Mouse (Mus musculus): ENCODE data around the gene Mob3c. TPM values are rescaled to one million over a fixed set of nuclear protein-coding genes. Genes with fewer than 3 reads are reported as not detected.

The Mob3c gene
- polyA plus RNA-seq, 1 experiment from 2014 or later, result 3.1 TPM

- no peaks in the 10 kb centered on the region for H3K9me3 ChIP-seq (ENCODE audit: control insufficient read depth, low read length)
- DNase-seq (ENCODE audit: low spot score), result no peak
- H3K4me2 ChIP-seq (ENCODE audit: low read depth, low read length, severe bottlenecking), result no peak overlapping the region
- no peaks in the 10 kb centered on the region for H3K27me3 ChIP-seq (ENCODE audit: control insufficient read depth, insufficient read depth, low read length)
- H3K4me3 ChIP-seq (ENCODE audit: low read depth, low read length), result no peak overlapping the region
- ATAC-seq (replicated peaks; ENCODE audit: low FRiP score), result no peak
- peaks cover 5% of the 10 kb centered on the region; the same call in 1 of the 2 replicates for H3K4me1 ChIP-seq (replicated peaks; ENCODE audit: control insufficient read depth, insufficient read depth, low read length)
- no peak overlapping the region for H3K27ac ChIP-seq (ENCODE audit: low read depth, low read length)
- H3K36me3 ChIP-seq (ENCODE audit: control insufficient read depth, insufficient read depth, low read length), result no peaks in the 10 kb centered on the region
- no peak overlapping the region for H3K9ac ChIP-seq (ENCODE audit: low read length)
- WGBS, result 74% methylated on average over 3 of the region's 3 CpGs
These were observed 826 bp upstream of the Mob3c start for GRCm38 (mm10) chr4:115827066-115827465.

GRCm38 (mm10) chr4:115827535-115827887 lies 381 bp upstream of the Mob3c start:
- H3K9me3 ChIP-seq (ENCODE audit: control insufficient read depth, low read length), result no peaks in the 10 kb centered on the region
- H3K4me1 ChIP-seq (replicated peaks; ENCODE audit: control insufficient read depth, insufficient read depth, low read length), result peaks cover 5% of the 10 kb centered on the region; the same call in 1 of the 2 replicates
- DNase-seq (ENCODE audit: low spot score) (peak; percentile 52), ATAC-seq (replicated peaks; ENCODE audit: low FRiP score) (0 out of 2 replicates have a peak, but pooled peaks have one; percentile 6)
- peak overlapping the region; percentile 73 for H3K4me3 ChIP-seq (ENCODE audit: low read depth, low read length)
- WGBS, result 6% methylated on average over 4 of the region's 4 CpGs
- peak overlapping the region; percentile 76 for H3K4me2 ChIP-seq (ENCODE audit: low read depth, low read length, severe bottlenecking)
- H3K27me3 ChIP-seq (ENCODE audit: control insufficient read depth, insufficient read depth, low read length), result no peaks in the 10 kb centered on the region
- no peak overlapping the region for H3K27ac ChIP-seq (ENCODE audit: low read depth, low read length)
- H3K9ac ChIP-seq (ENCODE audit: low read length), result peak overlapping the region; percentile 69
- no peaks in the 10 kb centered on the region for H3K36me3 ChIP-seq (ENCODE audit: control insufficient read depth, insufficient read depth, low read length)

- no peak for DNase-seq (ENCODE audit: low spot score)
These were observed 645 bp downstream of the Mob3c start for GRCm38 (mm10) chr4:115828572-115828902.

GRCm38 (mm10) chr4:115830491-115830890 lies 2.6 kb downstream of the Mob3c start:
- Histone ChIP-seq H3K27ac (ENCODE audit: low read depth, low read length) (no peak overlapping the region), H3K27me3 (ENCODE audit: control insufficient read depth, insufficient read depth, low read length) (no peaks in the 10 kb centered on the region), H3K4me1 (replicated peaks; ENCODE audit: control insufficient read depth, insufficient read depth, low read length) (peaks cover 5% of the 10 kb centered on the region; the same call in 1 of the 2 replicates), H3K36me3 (ENCODE audit: control insufficient read depth, insufficient read depth, low read length) (no peaks in the 10 kb centered on the region), H3K4me3 (ENCODE audit: low read depth, low read length) (no peak overlapping the region), H3K9me3 (ENCODE audit: control insufficient read depth, low read length) (no peaks in the 10 kb centered on the region), H3K4me2 (ENCODE audit: low read depth, low read length, severe bottlenecking) (no peak overlapping the region), H3K9ac (ENCODE audit: low read length) (no peak overlapping the region)
- ATAC-seq (replicated peaks; ENCODE audit: low FRiP score), result no peak
- WGBS, result 74% methylated on average over 5 of the region's 5 CpGs
- no peak for DNase-seq (ENCODE audit: low spot score)

More at GRCm38 (mm10) chr4:115828572-115828902, 645 bp downstream of the Mob3c start:
- 6% methylated on average over 8 of the region's 8 CpGs for WGBS
- no peak overlapping the region for H3K27ac ChIP-seq (ENCODE audit: low read depth, low read length)
- H3K36me3 ChIP-seq (ENCODE audit: control insufficient read depth, insufficient read depth, low read length), result no peaks in the 10 kb centered on the region
- H3K27me3 ChIP-seq (ENCODE audit: control insufficient read depth, insufficient read depth, low read length), result no peaks in the 10 kb centered on the region
- H3K4me1 ChIP-seq (replicated peaks; ENCODE audit: control insufficient read depth, insufficient read depth, low read length), result peaks cover 5% of the 10 kb centered on the region; the same call in 1 of the 2 replicates
- ATAC-seq (replicated peaks; ENCODE audit: low FRiP score), result no peak; the same call in 1 of the 2 replicates
- H3K4me2 ChIP-seq (ENCODE audit: low read depth, low read length, severe bottlenecking), result peak overlapping the region; percentile 76
- no peaks in the 10 kb centered on the region for H3K9me3 ChIP-seq (ENCODE audit: control insufficient read depth, low read length)
- H3K9ac ChIP-seq (ENCODE audit: low read length), result peak overlapping the region; percentile 69
- peak overlapping the region; percentile 73 for H3K4me3 ChIP-seq (ENCODE audit: low read depth, low read length)

- Histone ChIP-seq H3K27me3 (ENCODE audit: control insufficient read depth, insufficient read depth, low read length) (no peaks in the 10 kb centered on the region), H3K9ac (ENCODE audit: low read length) (no peak overlapping the region), H3K27ac (ENCODE audit: low read depth, low read length) (no peak overlapping the region), H3K36me3 (ENCODE audit: control insufficient read depth, insufficient read depth, low read length) (no peaks in the 10 kb centered on the region), H3K9me3 (ENCODE audit: control insufficient read depth, low read length) (no peaks in the 10 kb centered on the region), H3K4me1 (replicated peaks; ENCODE audit: control insufficient read depth, insufficient read depth, low read length) (peaks cover 5% of the 10 kb centered on the region; the same call in 1 of the 2 replicates), H3K4me3 (ENCODE audit: low read depth, low read length) (no peak overlapping the region), H3K4me2 (ENCODE audit: low read depth, low read length, severe bottlenecking) (no peak overlapping the region)
- WGBS, result 92% methylated on average over 22 of the region's 22 CpGs
- ATAC-seq (replicated peaks; ENCODE audit: low FRiP score), result no peak
- DNase-seq (ENCODE audit: low spot score), result no peak
These were observed 3.3 kb downstream of the Mob3c start for GRCm38 (mm10) chr4:115831221-115831620.

- Histone ChIP-seq H3K36me3 (ENCODE audit: control insufficient read depth, insufficient read depth, low read length) (no peaks in the 10 kb centered on the region), H3K9me3 (ENCODE audit: control insufficient read depth, low read length) (no peaks in the 10 kb centered on the region), H3K27me3 (ENCODE audit: control insufficient read depth, insufficient read depth, low read length) (no peaks in the 10 kb centered on the region), H3K9ac (ENCODE audit: low read length) (no peak overlapping the region), H3K27ac (ENCODE audit: low read depth, low read length) (no peak overlapping the region), H3K4me3 (ENCODE audit: low read depth, low read length) (no peak overlapping the region), H3K4me1 (replicated peaks; ENCODE audit: control insufficient read depth, insufficient read depth, low read length) (peaks cover 5% of the 10 kb centered on the region; the same call in 1 of the 2 replicates), H3K4me2 (ENCODE audit: low read depth, low read length, severe bottlenecking) (no peak overlapping the region)
- no peak for DNase-seq (ENCODE audit: low spot score)
- no peak for ATAC-seq (replicated peaks; ENCODE audit: low FRiP score)
- 58% methylated on average over 2 of the region's 2 CpGs for WGBS
These were observed 4.1 kb downstream of the Mob3c start for GRCm38 (mm10) chr4:115832040-115832439.

- H3K4me2 ChIP-seq (ENCODE audit: low read depth, low read length, severe bottlenecking), result no peak overlapping the region
- 87% methylated on average over 2 of the region's 2 CpGs for WGBS
- H3K9me3 ChIP-seq (ENCODE audit: control insufficient read depth, low read length), result no peaks in the 10 kb centered on the region
- DNase-seq (ENCODE audit: low spot score) (no peak), ATAC-seq (replicated peaks; ENCODE audit: low FRiP score) (no peak)
- H3K27me3 ChIP-seq (ENCODE audit: control insufficient read depth, insufficient read depth, low read length), result no peaks in the 10 kb centered on the region
- H3K27ac ChIP-seq (ENCODE audit: low read depth, low read length), result no peak overlapping the region
- no peak overlapping the region for H3K9ac ChIP-seq (ENCODE audit: low read length)
- no peak overlapping the region for H3K4me3 ChIP-seq (ENCODE audit: low read depth, low read length)
- no peaks in the 10 kb centered on the region for H3K36me3 ChIP-seq (ENCODE audit: control insufficient read depth, insufficient read depth, low read length)
- H3K4me1 ChIP-seq (replicated peaks; ENCODE audit: control insufficient read depth, insufficient read depth, low read length), result peaks cover 2% of the 10 kb centered on the region; the same call in 1 of the 2 replicates
These were observed 7.7 kb downstream of the Mob3c start for GRCm38 (mm10) chr4:115835576-115835975.

- no peak overlapping the region for H3K27ac ChIP-seq (ENCODE audit: low read depth, low read length)
These were observed 10.3 kb downstream of the Mob3c start for GRCm38 (mm10) chr4:115838196-115838595.

More at GRCm38 (mm10) chr4:115838196-115838595, 10.3 kb downstream of the Mob3c start:
- 77% methylated on average over 4 of the region's 4 CpGs for WGBS
- H3K9ac ChIP-seq (ENCODE audit: low read length), result no peak overlapping the region
- H3K4me2 ChIP-seq (ENCODE audit: low read depth, low read length, severe bottlenecking), result peak overlapping the region; percentile 67; the same call in 1 of the 2 replicates
- H3K4me3 ChIP-seq (ENCODE audit: low read depth, low read length), result no peak overlapping the region
- H3K36me3 ChIP-seq (ENCODE audit: control insufficient read depth, insufficient read depth, low read length), result no peaks in the 10 kb centered on the region
- DNase-seq (ENCODE audit: low spot score), result no peak
- H3K4me1 ChIP-seq (replicated peaks; ENCODE audit: control insufficient read depth, insufficient read depth, low read length), result peaks cover 2% of the 10 kb centered on the region; the same call in 1 of the 2 replicates
- no peak for ATAC-seq (replicated peaks; ENCODE audit: low FRiP score)
- H3K27me3 ChIP-seq (ENCODE audit: control insufficient read depth, insufficient read depth, low read length), result no peaks in the 10 kb centered on the region
- H3K9me3 ChIP-seq (ENCODE audit: control insufficient read depth, low read length), result no peaks in the 10 kb centered on the region
